Mouse (Mus musculus) activated CD4-positive, CD25-positive, alpha-beta regulatory T cell, adult 4 months (primary cell): Measurements from ENCODE around the gene Shisal1. TPM values are rescaled to one million over a fixed set of nuclear protein-coding genes. Genes with fewer than 3 reads are reported as not detected.

Experiments
- ATAC-seq: one replicate; pipeline ENCODE4 v1.8.0; 2017
- polyA plus RNA-seq, 2 experiments: library from polyadenylated mRNA; unstranded; fragments of 100-300 nt; shearing (Covaris generic); gene quantifications; one replicate each; pipeline ENCODE4 v1.2.1; 2017

Gene Shisal1
- not detected for polyA plus RNA-seq

DNA sequence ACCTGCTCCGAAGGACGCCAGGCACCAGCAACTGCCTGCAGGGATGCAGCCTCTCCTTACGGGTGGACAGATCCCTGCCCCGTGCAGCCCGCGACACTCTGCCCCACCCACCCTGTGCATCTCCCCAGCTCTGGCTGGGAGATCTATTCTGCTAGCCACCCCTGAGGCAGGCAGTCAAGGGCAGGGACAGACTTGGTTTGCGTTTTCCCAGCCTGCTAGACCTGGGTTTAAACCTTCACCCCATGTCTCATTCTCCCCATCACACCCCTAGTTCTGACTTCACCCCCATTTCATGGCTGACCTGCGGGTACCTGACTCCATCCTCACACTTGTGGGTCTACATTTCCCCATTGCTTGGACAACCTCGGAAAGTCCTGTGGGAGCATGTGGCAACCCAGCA lies at the start of gene Shisal1:
Gene Shisal1 (minus strand): TSS at position 101 of the 400 bp plus-strand sequence.
- no peak for ATAC-seq

DNA sequence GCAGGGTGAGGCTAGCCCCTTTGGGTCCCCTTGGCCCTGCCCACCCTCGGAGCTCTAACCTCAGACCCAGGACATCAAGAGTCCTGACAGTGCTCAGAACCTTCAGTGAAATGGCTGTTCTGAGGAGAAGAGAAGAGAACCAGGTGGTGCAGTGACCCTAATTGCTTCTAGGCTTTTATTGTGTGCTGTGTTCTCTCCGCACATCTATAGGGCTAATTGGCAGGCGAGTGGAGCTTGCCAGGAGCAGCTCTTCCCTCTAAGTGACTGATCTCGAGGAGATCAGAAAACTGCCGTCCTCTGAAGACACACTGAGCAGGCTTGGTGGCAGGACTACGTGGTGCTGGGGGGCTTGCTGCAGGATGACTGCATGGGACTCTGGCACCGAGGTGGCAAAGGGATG lies 43.6 kb upstream of the Shisal1 start:
- no peak for ATAC-seq

- ATAC-seq, result no peak
Observed at GRCm38 (mm10) chr15:84484255-84484654, 37.4 kb upstream of the Shisal1 start.

DNA sequence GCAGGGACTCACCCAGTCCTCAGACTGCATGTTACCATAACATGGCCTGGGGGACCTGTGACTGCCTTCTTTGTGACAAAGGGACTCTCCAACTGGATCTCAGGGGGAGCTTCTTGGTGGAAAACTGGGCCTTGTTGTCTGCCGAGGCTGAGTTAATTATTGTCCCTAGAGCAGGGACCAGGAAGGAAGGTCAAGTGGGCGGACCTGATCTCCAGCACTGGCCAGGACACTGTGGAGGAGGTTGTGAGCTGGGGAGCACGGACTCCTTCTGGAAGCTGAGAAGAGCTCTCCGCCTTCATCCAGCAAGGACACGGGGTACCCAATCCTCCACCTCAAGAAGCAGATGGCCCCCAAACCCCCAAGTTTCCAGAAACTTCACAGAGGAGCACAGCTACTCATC lies 36.7 kb upstream of the Shisal1 start:
- no peak for ATAC-seq

DNA sequence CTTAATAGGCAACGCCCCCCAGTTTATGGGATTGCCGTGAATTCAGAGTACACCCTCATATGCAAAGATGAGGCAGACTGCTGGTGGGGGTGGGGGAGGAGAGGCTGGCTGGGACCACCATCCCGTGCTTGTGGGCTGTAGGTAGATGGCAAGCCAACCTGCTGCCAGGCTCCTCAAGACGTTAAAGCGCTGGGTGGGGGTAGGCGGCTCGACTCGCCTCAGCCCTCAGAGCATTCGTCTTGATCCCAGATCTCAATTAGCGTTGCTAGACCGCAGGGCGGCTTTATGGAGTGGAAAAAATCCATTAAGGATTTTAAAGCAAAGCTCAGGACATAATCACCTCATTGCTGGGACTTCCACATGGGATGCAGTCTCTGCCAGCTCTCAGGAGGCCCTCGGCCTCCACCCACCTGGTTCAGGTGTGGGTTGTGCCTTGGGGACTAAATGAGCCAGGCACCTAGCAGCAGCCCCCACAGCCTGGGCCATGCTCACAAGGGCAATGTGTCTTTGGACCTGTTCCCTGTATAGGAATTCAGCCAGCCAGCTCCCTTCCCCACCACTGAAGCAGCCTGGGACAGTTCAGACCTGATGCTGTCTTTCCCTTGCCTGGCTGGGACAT lies 34.5 kb upstream of the Shisal1 start:
- no peak for ATAC-seq

DNA sequence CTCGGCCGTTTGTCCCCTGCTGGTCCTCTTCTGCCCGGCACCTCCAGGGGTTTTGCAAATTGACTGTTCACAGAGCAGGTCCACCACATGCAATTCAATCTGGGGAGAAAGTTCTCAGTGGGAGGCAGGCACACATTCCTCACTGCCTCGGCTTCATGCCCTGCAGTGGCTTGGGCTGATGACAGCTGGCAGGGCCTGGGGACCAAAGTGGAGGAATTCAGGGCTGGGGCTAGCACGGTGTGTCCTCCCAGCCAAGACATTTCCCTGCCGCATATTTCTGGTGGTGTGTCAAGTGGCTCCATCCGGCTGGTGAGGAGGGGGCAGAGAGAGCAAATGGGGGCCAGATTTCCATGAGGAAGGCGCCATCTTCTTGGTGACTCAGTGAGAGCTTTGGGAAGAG lies 22.5 kb upstream of the Shisal1 start:
- ATAC-seq, result no peak

- no peak for ATAC-seq
Observed at GRCm38 (mm10) chr15:84467761-84468160, 20.9 kb upstream of the Shisal1 start.

- no peak for ATAC-seq
Observed at GRCm38 (mm10) chr15:84466458-84467267, 19.8 kb upstream of the Shisal1 start.

DNA sequence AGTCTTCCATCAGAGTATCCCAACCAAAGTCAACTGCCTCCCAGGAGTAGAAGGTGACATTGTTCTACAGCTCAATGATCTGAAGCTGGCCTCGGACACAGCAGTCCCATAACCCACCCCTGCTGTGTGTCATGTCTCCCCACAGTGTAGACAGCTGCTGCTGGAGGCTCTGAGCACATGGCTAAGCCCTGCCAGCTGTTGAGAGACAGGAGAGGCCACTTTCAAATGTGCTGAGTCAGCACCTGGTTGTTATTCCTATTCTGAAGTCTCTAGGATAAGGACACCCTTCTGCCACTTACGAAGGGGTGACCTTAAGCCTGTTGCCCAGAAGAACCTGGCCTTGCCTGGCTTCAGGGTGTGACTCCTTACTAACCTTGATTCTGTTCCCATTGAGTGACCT lies 14.5 kb upstream of the Shisal1 start:
- ATAC-seq, result no peak

DNA sequence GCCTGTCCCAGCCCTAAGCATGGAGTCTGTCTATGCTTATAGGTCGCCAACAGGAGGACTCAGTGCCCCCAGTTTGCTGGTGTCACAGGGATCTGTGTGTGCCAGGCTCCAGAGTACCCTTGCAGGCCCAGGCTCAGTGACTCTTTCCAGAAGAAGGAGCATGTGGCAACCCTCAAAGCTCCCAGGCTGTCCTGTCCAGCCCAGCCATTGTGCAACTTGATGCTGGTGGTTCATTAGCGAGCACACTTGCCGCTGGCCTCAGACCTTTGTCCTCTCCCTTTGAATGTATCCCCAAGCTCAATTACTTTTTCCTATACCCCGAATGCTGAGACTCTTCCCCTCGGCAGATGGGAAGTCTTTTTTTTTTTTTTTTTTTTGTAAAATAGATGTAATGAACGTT lies 12.1 kb upstream of the Shisal1 start:
- no peak for ATAC-seq

DNA sequence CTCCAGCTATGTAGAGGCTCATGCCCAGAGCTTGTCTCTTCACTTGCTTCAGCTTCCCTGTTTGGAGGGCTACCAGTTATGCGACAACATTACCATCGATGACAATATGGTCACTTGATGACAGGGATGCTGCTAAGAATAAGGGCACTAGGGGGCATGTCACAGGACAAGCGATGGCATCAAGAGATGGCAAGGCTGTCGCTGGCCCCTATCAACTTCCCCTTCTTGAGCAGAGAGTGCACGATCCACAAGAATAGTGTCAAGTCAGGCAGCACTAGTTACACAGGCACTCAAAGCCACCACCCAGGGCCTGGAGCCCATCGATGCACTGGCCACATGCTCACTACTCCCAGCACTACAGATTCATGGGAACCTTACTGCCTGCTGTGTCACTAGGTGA lies 8.4 kb upstream of the Shisal1 start:
- ATAC-seq, result no peak

- no peak for ATAC-seq
Observed at GRCm38 (mm10) chr15:84453091-84453490, 6.2 kb upstream of the Shisal1 start.

- no peak for ATAC-seq
Observed at GRCm38 (mm10) chr15:84450441-84451183, 3.7 kb upstream of the Shisal1 start.

GRCm38 (mm10) chr15:84445812-84446716 lies 833 bp downstream of the Shisal1 start:
- ATAC-seq, result no peak

DNA sequence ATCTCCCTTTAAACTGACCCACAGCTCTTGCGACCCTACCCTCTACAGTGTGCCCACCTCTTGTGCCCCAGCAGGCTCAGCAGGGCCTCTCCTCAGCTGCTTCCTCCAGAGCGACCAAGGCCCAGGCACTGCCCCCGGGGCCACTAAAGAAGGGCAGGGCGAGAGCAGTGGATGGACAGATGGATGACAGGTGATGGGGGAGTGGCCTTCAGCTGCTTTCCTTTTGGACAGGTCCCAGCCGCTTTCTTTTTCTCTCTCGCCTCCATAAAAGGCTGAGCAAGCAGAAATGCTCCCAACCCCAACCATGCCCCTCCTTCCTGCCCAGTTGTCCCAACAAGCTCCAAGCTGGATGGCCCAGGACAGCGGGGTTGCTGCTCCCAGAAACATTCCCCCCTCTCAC lies 2.7 kb downstream of the Shisal1 start:
- no peak for ATAC-seq

DNA sequence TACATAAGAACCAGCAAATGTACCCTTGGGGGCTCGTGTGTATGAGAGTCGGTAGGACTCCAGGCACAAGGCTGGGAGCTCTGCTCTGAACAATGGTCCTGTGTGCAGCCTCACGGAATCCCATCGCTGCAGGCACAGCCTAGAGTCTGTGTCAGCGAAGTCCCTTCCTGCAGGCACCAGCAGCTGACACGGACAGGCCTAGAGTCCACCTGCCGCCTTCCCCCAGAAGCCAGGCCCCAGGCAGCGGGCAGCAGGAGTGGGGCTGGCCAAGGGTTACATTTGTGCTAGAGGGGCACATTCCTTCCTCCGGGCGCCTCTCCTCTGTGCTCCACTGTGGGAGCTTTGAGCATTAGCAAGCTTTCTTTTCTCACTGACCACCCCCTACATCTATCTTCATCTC lies 3.3 kb downstream of the Shisal1 start:
- no peak for ATAC-seq

DNA sequence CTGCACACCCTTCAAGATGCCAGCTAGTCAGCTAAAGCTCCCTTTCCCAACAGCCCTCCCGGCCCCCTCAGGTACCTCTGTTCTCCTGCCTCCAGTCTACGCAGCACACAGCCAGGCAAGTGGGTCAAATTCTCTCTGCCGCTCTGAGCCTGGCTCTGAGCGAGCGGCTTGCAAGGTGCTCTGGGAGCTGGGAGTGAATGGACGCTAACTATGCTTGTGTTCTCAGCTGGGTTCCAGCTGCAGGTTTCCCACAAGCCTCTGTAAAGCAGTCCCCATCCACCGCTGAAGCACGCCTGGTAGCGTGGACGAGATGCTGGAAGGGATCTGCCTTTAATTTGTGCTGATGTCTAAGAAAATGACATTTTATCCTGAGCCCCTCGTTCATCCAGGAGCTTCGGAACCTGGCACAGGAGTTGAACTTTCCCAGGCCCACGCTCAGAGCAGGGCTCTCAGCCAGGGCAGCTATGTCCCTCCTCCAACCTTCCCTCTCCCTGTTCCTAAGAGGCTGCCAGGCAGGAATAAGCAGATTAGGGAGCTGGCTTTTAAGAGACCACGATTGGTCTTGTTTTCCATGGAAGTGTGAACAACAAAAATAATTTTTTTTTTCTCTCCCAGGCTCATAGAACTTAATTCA lies 5.1 kb downstream of the Shisal1 start:
- no peak for ATAC-seq

DNA sequence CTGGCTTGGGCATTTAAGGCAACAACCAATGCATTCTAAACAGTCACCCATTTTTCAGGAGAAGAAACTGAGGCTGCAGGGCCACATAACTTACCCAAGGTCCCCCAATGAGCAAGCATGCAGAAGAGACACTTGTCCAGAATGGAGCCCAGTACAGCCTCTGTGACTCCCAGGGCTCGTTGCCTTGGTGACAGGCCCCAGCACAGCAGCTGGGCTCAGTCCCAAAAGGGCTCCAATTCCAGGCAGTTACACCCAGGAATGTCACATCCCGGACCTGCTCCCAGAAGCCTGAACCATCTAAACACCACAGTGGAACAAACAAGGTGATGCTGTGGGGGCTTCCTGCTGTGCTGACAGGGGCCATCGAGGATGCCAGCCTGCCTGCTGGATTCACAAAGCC lies 6.1 kb downstream of the Shisal1 start:
- no peak for ATAC-seq

DNA sequence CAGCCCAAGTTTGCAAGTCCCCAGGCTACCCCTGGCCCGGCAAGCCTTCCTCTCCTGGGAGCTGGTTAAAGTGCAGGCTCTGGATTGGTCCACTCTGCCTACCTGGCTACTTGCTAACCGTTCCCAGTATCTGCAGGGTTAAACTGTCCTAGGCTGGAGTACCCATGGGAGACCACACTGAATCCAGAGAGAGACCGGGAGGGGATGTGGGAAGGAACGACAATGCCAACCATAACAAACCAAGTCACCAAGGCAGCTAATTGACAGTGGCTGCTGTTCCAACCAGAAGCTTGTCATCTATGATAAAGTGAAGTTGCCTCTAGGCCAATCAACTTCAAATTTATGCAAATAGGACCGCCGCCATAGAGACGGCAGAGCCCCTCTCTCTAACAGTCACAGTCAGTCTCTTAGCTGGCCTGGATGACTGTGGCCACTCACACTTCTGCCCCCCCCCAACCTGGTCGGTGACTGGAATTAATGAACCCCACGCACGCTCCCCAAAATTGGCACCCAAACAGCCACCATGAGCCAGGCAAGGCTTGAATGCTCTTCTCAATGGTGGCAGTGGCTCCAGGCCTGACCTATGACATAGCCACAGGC lies 13.2 kb downstream of the Shisal1 start:
- no peak for ATAC-seq

GRCm38 (mm10) chr15:84430482-84430881 lies 16.4 kb downstream of the Shisal1 start:
- no peak for ATAC-seq

GRCm38 (mm10) chr15:84427624-84428023 lies 19.3 kb downstream of the Shisal1 start:
- no peak for ATAC-seq

DNA sequence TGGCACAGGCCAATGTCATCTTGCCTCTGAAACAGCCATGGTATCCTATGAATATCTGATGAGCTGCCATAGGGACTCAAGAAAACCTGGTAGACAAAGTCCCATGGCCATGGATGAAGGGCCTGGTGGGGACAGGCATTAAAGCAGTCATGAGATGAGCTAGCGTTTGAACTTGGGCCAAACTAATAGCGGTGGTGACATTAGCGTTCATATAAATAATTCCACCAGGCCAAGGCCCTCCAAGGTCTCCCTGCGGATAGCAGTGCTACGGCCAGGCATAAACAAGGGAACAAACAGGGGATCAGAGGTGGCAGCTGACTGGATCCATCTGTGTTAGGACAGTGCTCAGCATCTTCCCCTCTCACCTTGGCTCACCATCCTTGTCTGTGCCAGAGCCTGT lies 21.2 kb downstream of the Shisal1 start:
- ATAC-seq, result no peak
